Mouse (Mus musculus): ENCODE data around the gene Gm21915. TPM values are rescaled to one million over a fixed set of nuclear protein-coding genes. Genes with fewer than 3 reads are reported as not detected.

Gene Gm21915
- total and polyA plus RNA-seq, 2 experiments from 2014 or later, result not detected

- Histone ChIP-seq H3K9ac (replicated peaks; ENCODE audit: low read length, poor library complexity, severe bottlenecking) (no peak overlapping the region), H3K9me3 (ENCODE audit: low read length) (no peaks in the 10 kb centered on the region), H3K27me3 (ENCODE audit: insufficient read depth, low read length) (no peaks in the 10 kb centered on the region), H3K36me3 (ENCODE audit: insufficient read depth, low read length) (no peaks in the 10 kb centered on the region), H3K27ac (ENCODE audit: low read depth, low read length) (peak overlapping the region; percentile 55; the same call in 1 of the 2 replicates), H3K4me1 (ENCODE audit: insufficient read depth, low read length) (peaks cover 11% of the 10 kb centered on the region; the same call in 1 of the 2 replicates), H3K4me3 (ENCODE audit: low read depth, low read length) (no peak overlapping the region), H3K4me2 (ENCODE audit: low read depth, low read length, poor library complexity, severe bottlenecking) (no peak overlapping the region)
- DNase-seq (ENCODE audit: low spot score) (no peak), ATAC-seq (ENCODE audit: low FRiP score) (no peak)
- 30% methylated on average over 3 of the region's 3 CpGs for WGBS
- no peak for TF ChIP-seq CTCF (IDR thresholded peaks at IDR 0.05)
Measured at GRCm38 (mm10) chr9:40693026-40693425, 22.6 kb downstream of the Gm21915 start.

GRCm38 (mm10) chr9:40693768-40694167, 23.4 kb downstream of the Gm21915 start:
- TF ChIP-seq CTCF (IDR thresholded peaks at IDR 0.05), result no peak
- H3K4me3 ChIP-seq (ENCODE audit: low read depth, low read length), result no peak overlapping the region
- WGBS, result 27% methylated on average over 5 of the region's 5 CpGs
- no peak overlapping the region for H3K4me2 ChIP-seq (ENCODE audit: low read depth, low read length, poor library complexity, severe bottlenecking)
- DNase-seq (ENCODE audit: low spot score), result peak; percentile 86
- no peaks in the 10 kb centered on the region for H3K27me3 ChIP-seq (ENCODE audit: insufficient read depth, low read length)
- no peaks in the 10 kb centered on the region for H3K9me3 ChIP-seq (ENCODE audit: low read length)
- peak overlapping the region; percentile 70 for H3K27ac ChIP-seq (ENCODE audit: low read depth, low read length)
- no peaks in the 10 kb centered on the region for H3K36me3 ChIP-seq (ENCODE audit: insufficient read depth, low read length)
- H3K4me1 ChIP-seq (ENCODE audit: insufficient read depth, low read length), result peaks cover 6% of the 10 kb centered on the region; the same call in 1 of the 2 replicates
- ATAC-seq (ENCODE audit: low FRiP score), result peak; percentile 32; the same call in 1 of the 2 replicates
- no peak overlapping the region for H3K9ac ChIP-seq (replicated peaks; ENCODE audit: low read length, poor library complexity, severe bottlenecking)

GRCm38 (mm10) chr9:40694284-40694683, 23.9 kb downstream of the Gm21915 start:
- whole genome bisulfite sequencing, result 55% methylated on average over 12 of the region's 12 CpGs
- Histone ChIP-seq H3K9me3 (ENCODE audit: low read length) (no peaks in the 10 kb centered on the region), H3K4me2 (ENCODE audit: low read depth, low read length, poor library complexity, severe bottlenecking) (0 out of 2 replicates have a peak overlapping the region, but pooled peaks have one; percentile 4), H3K36me3 (ENCODE audit: insufficient read depth, low read length) (no peaks in the 10 kb centered on the region), H3K4me3 (ENCODE audit: low read depth, low read length) (no peak overlapping the region), H3K9ac (replicated peaks; ENCODE audit: low read length, poor library complexity, severe bottlenecking) (no peak overlapping the region), H3K27ac (ENCODE audit: low read depth, low read length) (peak overlapping the region; percentile 70), H3K27me3 (ENCODE audit: insufficient read depth, low read length) (no peaks in the 10 kb centered on the region), H3K4me1 (ENCODE audit: insufficient read depth, low read length) (peaks cover 6% of the 10 kb centered on the region; the same call in 1 of the 2 replicates)
- no peak for TF ChIP-seq CTCF (IDR thresholded peaks at IDR 0.05)
- DNase-seq (ENCODE audit: low spot score) (peak; percentile 17), ATAC-seq (ENCODE audit: low FRiP score) (no peak; the same call in 1 of the 2 replicates)

GRCm38 (mm10) chr9:40696086-40696485, 25.7 kb downstream of the Gm21915 start:
- WGBS, result 93% methylated on average over 4 of the region's 4 CpGs

DNA sequence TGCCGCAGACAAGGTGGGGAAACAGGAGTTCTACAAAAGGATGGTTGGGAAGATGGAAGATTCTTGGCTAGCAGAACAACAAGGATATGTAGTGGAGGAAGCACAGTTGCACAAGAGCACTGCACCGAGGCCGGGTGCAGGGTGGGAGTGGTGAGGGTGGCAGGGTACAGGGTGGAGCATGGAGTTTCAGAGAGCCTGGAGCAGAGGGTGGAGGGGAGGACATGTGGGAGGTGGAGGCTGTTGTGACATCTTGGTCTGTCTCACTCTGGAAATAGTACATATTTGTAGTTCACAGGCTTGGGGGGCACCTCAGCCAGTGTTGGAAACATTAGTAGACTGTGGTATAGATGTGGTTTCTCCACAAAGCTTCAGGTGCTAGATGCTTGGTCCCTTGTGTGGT, 28.8 kb downstream of the Gm21915 start:
- WGBS, result 96% methylated on average over 3 of the region's 3 CpGs
- no peak overlapping the region for H3K4me2 ChIP-seq (ENCODE audit: low read depth, low read length, poor library complexity, severe bottlenecking)
- H3K27me3 ChIP-seq (ENCODE audit: insufficient read depth, low read length), result no peaks in the 10 kb centered on the region
- no peaks in the 10 kb centered on the region for H3K9me3 ChIP-seq (ENCODE audit: low read length)
- H3K9ac ChIP-seq (replicated peaks; ENCODE audit: low read length, poor library complexity, severe bottlenecking), result no peak overlapping the region
- no peak for TF ChIP-seq CTCF (IDR thresholded peaks at IDR 0.05)
- DNase-seq (ENCODE audit: low spot score) (no peak), ATAC-seq (ENCODE audit: low FRiP score) (no peak)
- no peaks in the 10 kb centered on the region for H3K4me1 ChIP-seq (ENCODE audit: insufficient read depth, low read length)
- no peak overlapping the region for H3K27ac ChIP-seq (ENCODE audit: low read depth, low read length)
- H3K36me3 ChIP-seq (ENCODE audit: insufficient read depth, low read length), result no peaks in the 10 kb centered on the region
- H3K4me3 ChIP-seq (ENCODE audit: low read depth, low read length), result no peak overlapping the region

More at GRCm38 (mm10) chr9:40696086-40696485, 25.7 kb downstream of the Gm21915 start:
- ATAC-seq (ENCODE audit: low FRiP score), result no peak
- no peaks in the 10 kb centered on the region for H3K9me3 ChIP-seq (ENCODE audit: low read length)
- no peak overlapping the region for H3K4me2 ChIP-seq (ENCODE audit: low read depth, low read length, poor library complexity, severe bottlenecking)
- H3K27me3 ChIP-seq (ENCODE audit: insufficient read depth, low read length), result no peaks in the 10 kb centered on the region
- H3K4me3 ChIP-seq (ENCODE audit: low read depth, low read length), result no peak overlapping the region
- TF ChIP-seq CTCF (IDR thresholded peaks at IDR 0.05), result no peak
- H3K9ac ChIP-seq (replicated peaks; ENCODE audit: low read length, poor library complexity, severe bottlenecking), result no peak overlapping the region
- H3K4me1 ChIP-seq (ENCODE audit: insufficient read depth, low read length), result peaks cover 6% of the 10 kb centered on the region; the same call in 1 of the 2 replicates
- H3K27ac ChIP-seq (ENCODE audit: low read depth, low read length), result no peak overlapping the region
- H3K36me3 ChIP-seq (ENCODE audit: insufficient read depth, low read length), result no peaks in the 10 kb centered on the region
- no peak for DNase-seq (ENCODE audit: low spot score)

DNA sequence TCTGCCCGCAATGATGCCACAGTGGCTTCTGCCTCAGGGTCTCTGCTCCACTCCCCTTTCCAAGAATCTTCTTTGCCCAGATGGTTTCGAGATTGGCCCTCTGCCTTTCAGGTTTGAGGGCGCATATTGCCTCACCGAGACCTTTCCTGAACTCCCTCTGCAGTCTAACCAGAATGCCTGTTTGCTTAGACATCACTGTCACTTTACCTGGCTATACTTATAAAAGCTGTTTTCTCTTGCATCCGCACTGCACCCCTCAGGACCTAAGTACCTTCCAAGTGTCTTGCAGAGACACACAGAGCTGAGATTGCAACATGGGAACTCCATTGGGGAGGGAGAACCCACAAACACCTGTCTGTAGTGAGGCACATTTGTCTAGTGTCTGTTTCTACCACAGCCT, 29.8 kb downstream of the Gm21915 start:
- no peak for DNase-seq (ENCODE audit: low spot score)
- no peak overlapping the region for H3K27ac ChIP-seq (ENCODE audit: low read depth, low read length)
- WGBS, result 89% methylated on average over 5 of the region's 5 CpGs
- no peaks in the 10 kb centered on the region for H3K9me3 ChIP-seq (ENCODE audit: low read length)
- H3K4me3 ChIP-seq (ENCODE audit: low read depth, low read length), result no peak overlapping the region
- H3K4me2 ChIP-seq (ENCODE audit: low read depth, low read length, poor library complexity, severe bottlenecking), result no peak overlapping the region
- H3K4me1 ChIP-seq (ENCODE audit: insufficient read depth, low read length), result no peaks in the 10 kb centered on the region
- no peaks in the 10 kb centered on the region for H3K27me3 ChIP-seq (ENCODE audit: insufficient read depth, low read length)
- no peak overlapping the region for H3K9ac ChIP-seq (replicated peaks; ENCODE audit: low read length, poor library complexity, severe bottlenecking)
- H3K36me3 ChIP-seq (ENCODE audit: insufficient read depth, low read length), result no peaks in the 10 kb centered on the region
- ATAC-seq (ENCODE audit: low FRiP score), result no peak
- no peak for TF ChIP-seq CTCF (IDR thresholded peaks at IDR 0.05)
